Mouse (Mus musculus) spleen, postnatal 10 days (tissue): Measurements from ENCODE around the gene Cdk19.
"Not testable (repeated sequence)": the region's sequence is repeated elsewhere in the genome, so short reads cannot be mapped to it uniquely, and the experiment has no call there.

Experiments
- DNase-seq, 2 experiments: peaks; one replicate each; pipeline ENCODE4 v3.0.0; 2021 to 2022; ENCODE audit warnings: low spot score in 2 of 2

Cdk19 gene

GRCm38 (mm10) chr10:40479621-40480193 lies 140.3 kb downstream of the Cdk19 start:
- peak in 1 of 2 experiments; percentile 19 for DNase-seq

GRCm38 (mm10) chr10:40481534-40481933 lies 142.2 kb downstream of the Cdk19 start:
- DNase-seq, result no peak

- DNase-seq, result no peak
Observed at GRCm38 (mm10) chr10:40482285-40482684, 142.9 kb downstream of the Cdk19 start.

DNA sequence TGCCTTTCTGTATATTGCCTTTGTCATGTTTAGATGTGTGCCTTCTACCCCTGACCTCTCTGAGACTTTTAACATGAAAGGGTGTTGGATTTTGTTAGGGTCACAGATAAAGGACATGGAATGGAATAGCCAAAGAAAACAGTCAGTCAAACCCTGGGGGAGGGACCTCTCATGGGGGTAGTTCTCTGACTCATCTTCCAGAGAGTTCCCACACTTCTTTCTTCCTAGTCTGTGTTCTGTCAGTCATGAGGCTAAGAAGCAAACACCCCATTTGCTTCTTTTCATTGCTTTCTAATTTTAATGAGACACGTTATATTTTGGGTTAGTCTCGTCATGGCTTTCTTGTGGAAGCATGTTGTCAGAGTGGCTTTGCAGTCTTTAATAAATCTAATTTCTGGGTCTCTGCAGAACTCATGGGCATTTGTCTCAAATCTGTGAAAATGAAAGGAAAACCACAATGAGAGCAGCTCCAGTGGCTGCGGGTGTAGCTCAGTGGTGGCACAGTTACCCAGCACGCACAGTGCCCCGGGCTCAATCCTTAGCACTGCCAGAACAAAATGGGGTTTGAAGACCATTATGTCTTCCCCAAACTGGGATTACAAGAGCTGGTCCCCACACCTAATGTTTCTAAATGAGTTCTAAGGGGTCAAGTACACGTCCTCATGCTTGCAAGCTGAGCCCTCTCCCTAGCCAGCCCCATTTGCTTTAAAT lies 149.9 kb downstream of the Cdk19 start:
- DNase-seq, result no peak

DNA sequence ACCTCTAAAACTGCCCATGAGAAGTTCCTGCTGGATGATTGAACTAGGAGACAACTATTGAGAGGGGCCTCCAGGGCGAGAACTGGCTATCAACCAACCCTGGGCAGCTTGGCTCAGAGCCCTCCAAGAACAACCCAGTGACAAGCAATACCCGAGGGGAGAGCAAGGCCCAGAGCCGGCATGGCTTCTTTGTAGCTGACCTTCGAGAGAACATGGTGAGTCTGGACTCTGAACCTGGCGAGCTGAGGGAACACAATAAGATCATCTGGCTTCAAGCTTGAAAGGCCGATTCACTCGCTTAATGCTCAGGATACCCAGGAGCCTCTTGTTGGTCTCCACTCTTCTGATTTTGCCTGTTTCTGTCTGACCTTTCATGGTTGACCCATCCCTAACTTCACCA lies 151.8 kb downstream of the Cdk19 start:
- no peak for DNase-seq

- DNase-seq, result no peak
Observed at GRCm38 (mm10) chr10:40491748-40492147, 152.4 kb downstream of the Cdk19 start.

DNA sequence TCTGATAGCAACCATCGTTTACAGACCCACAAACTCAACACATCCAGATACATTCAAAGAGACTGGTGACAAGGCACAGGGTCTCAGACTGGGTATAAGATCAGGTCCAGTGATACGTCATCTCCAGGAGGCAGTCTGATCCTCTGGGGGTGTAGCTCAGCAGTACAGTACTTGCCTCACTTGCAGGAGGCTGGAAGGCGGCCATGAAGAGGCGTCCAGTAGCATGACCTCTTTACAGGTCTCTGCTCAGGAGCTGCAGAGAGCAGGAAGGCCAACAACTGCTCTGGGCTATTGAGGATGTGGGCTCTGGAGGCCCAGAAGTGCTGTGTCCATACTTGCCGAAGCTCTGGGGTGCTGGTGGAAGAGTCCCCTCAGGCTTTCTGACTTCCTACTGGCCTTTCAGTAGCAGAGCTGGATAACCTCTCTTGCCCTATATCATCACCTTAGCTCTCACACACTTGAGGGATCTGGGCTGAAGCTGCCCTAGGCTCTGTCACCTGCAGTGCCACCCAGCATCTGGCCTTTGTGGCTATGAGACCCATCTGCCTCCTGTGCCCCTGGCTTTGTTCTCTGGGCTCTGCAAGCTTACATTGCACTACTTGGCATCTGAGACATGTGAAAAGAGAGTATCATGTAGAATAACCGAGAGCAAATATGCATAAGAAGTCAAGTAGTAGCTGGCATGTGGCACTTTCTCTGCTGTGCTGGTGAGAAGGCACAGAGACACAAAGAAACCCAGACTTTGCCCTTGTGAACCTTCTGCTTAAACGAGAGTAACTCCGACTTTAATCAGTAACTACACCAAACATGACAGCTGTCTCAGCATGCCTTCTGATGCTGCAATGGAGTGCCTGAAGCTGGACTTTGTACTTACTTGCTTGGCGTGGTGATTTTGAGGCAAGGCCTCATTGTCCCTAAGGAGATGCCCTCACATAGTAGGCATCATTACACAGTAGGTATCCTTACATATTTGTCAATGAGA lies 155.1 kb downstream of the Cdk19 start:
- DNase-seq, result no peak

GRCm38 (mm10) chr10:40497301-40498041 lies 158.1 kb downstream of the Cdk19 start:
- DNase-seq, result no peak

DNA sequence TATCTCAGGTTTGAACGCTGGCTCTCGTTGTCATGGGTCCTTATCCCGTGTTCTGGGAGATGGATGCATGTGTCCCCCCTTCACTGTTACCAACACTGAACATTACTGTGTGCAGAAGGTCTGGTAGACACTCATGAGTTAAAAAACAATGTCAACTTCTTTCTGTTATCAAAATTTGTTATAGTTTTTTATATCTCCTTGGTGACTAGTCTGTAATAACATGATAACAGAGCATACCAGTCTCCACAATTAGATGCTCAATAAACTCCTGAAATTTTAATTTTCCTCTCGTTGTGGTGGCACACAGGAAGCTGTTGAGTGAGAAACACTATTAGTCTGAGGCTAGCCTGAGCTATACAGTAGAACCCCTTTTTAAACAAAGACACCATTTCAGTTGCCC lies 159.1 kb downstream of the Cdk19 start:
- no peak for DNase-seq

- peak in 1 of 2 experiments; percentile 34 for DNase-seq
Observed at GRCm38 (mm10) chr10:40499314-40500252, 160.2 kb downstream of the Cdk19 start.

GRCm38 (mm10) chr10:40500723-40501245 lies 161.4 kb downstream of the Cdk19 start:
- DNase-seq, result no peak

GRCm38 (mm10) chr10:40502734-40503133 lies 163.4 kb downstream of the Cdk19 start:
- DNase-seq, result no peak

- DNase-seq, result no peak
Observed at GRCm38 (mm10) chr10:40510356-40510755, 171.0 kb downstream of the Cdk19 start.

DNA sequence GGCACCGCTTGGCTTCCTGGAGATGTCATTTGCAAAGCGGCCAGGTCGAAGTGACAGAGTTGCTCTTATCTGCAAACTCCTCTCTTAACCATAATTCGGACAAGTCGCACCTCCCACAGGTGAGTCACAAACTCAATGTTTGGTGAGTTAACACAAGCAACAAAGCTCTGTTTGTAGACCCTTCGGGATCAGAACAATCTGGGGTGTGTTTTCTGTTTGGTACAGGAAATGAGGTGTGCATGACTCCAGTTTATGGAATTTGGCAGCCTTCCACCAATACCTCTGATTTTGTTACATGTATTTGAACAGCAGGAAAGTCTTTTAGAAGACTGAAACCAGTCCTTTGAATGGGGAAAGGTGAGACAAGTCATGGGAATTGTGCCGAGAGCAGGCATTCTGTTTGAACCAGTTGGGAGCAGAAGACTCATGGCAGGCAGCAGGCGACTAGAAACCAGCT lies 171.9 kb downstream of the Cdk19 start:
- peak in 1 of 2 experiments; percentile 2 for DNase-seq

DNA sequence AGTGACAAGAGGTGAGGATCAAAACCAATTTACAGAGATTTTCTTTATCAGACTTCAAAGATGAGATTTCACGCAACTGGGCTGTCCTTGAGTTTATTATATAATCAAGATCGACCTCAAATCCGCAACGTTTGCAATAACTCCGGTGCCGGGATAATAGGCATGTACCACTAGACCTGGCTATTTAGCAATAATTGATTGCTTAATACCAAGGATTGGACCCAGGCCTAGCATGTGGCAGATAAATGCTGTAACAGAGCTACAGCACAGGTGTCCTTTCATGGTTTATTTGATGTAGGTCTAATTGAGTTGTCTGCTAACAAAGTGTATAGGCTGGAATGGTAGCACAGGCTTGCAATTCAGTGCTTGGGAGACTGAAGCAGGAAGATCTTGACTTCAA lies 172.8 kb downstream of the Cdk19 start:
- DNase-seq, result no peak

GRCm38 (mm10) chr10:40512996-40513395 lies 173.6 kb downstream of the Cdk19 start:
- DNase-seq, result not testable (repeated sequence)

- DNase-seq, result peak; percentile 43 to 45
Observed at GRCm38 (mm10) chr10:40515225-40515681, 175.9 kb downstream of the Cdk19 start.

DNA sequence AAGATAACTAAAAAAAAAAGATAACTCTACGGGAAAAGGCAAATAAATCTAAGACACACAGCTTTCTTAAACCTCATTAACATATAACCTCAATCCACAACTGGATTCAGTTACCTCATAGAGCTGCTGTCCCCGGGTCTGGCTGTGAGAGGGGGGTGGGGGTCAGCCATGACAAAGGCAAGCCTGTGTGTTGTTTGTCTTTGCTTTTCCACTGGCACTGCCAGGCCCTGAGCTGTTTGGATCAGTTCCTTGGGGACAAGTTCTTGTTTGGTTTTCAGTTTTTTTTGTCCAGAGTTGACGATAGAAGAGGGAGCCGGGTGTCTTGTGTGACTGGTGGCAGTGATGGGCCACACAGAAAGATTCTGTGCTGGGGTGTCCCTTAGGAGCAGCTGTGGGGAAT lies 177.1 kb downstream of the Cdk19 start:
- peak in 1 of 2 experiments; percentile 13 for DNase-seq

GRCm38 (mm10) chr10:40519586-40519985 lies 180.2 kb downstream of the Cdk19 start:
- peak in 1 of 2 experiments; percentile 8 for DNase-seq

GRCm38 (mm10) chr10:40521579-40521978 lies 182.2 kb downstream of the Cdk19 start:
- DNase-seq, result peak in 1 of 2 experiments; percentile 7
